Mouse (Mus musculus) lung, postnatal 0 days (tissue): Measurements from ENCODE around the gene 3425401B19Rik. TPM values are rescaled to one million over a fixed set of nuclear protein-coding genes. Genes with fewer than 3 reads are reported as not detected.

Source experiments
- ATAC-seq: fragments of 200-750 bp; cut with Nextera tagmentation; 2 replicates; pipeline ENCODE4 v1.8.0; 2017; ENCODE audit warnings: moderate library complexity
- DNase-seq: peaks from one replicate; pipeline ENCODE4 v3.0.0-alpha.2; 2016; ENCODE audit warnings: low spot score
- H3K27ac ChIP-seq: fragments of 300-500 bp; sonication (generic); 2 replicates; pipeline ENCODE4 v1.5.1; 2014; ENCODE audit warnings: antibody characterized with exemption, mild to moderate bottlenecking, low read length, mixed read lengths
- H3K27me3 ChIP-seq: fragments of 300-500 bp; sonication (generic); replicated peaks from 2 replicates; pipeline ENCODE4 v1.6.1; 2014; ENCODE audit warnings: low read length, mixed read lengths; ENCODE audit not compliant: insufficient read depth
- H3K36me3 ChIP-seq: fragments of 300-500 bp; sonication (generic); 2 replicates; pipeline ENCODE4 v1.6.1; 2014; ENCODE audit warnings: low read length, mixed read lengths; ENCODE audit not compliant: insufficient read depth
- H3K4me1 ChIP-seq: fragments of 300-500 bp; sonication (generic); 2 replicates; pipeline ENCODE4 v1.6.1; 2014; ENCODE audit warnings: antibody characterized with exemption, low read depth, low read length, mixed read lengths; ENCODE audit not compliant: insufficient read depth
- H3K4me2 ChIP-seq: fragments of 300-500 bp; sonication (generic); replicated peaks from 2 replicates; pipeline ENCODE4 v1.6.1; 2014; ENCODE audit warnings: low read depth, mild to moderate bottlenecking, low read length, moderate library complexity, mixed read lengths
- H3K4me3 ChIP-seq: fragments of 300-500 bp; sonication (generic); 2 replicates; pipeline ENCODE4 v1.5.1; 2014; ENCODE audit warnings: low read depth, low read length
- H3K9ac ChIP-seq: fragments of 300-500 bp; sonication (generic); replicated peaks from 2 replicates; pipeline ENCODE4 v1.6.1; 2014; ENCODE audit warnings: low read depth, mild to moderate bottlenecking
- H3K9me3 ChIP-seq: fragments of 300-500 bp; sonication (generic); 2 replicates; pipeline ENCODE4 v1.6.1; 2016; ENCODE audit warnings: low read length, mixed read lengths
- CTCF ChIP-seq: IDR thresholded peaks from 2 replicates; pipeline ENCODE4 v1.5.1; 2016; ENCODE audit warnings: antibody characterized with exemption, mild to moderate bottlenecking
- EP300 ChIP-seq: IDR thresholded peaks from 2 replicates; pipeline ENCODE4 v1.6.1; 2016; ENCODE audit warnings: antibody characterized with exemption, mild to moderate bottlenecking, control low read depth
- WGBS: fragments of 180-500 bp; shearing (Covaris S2); extraction: QIAGEN DNeasy Blood & Tissue Kit; methylation state at CpG from one replicate; pipeline ENCODE4 v1.1.7; 2014; 5-methylcytosine and 5-hydroxymethylcytosine counted together
- polyA plus RNA-seq: library from polyadenylated mRNA; unstranded; fragments of >200 nt; fragmentation: Nextera tagmentation; extraction: Ambion mirVana; gene quantifications from 2 replicates; pipeline ENCODE4 v1.2.1, GENCODE M21; 2015

The 3425401B19Rik gene
- polyA plus RNA-seq, 1 experiment from 2014 or later: 0.11 TPM

DNA sequence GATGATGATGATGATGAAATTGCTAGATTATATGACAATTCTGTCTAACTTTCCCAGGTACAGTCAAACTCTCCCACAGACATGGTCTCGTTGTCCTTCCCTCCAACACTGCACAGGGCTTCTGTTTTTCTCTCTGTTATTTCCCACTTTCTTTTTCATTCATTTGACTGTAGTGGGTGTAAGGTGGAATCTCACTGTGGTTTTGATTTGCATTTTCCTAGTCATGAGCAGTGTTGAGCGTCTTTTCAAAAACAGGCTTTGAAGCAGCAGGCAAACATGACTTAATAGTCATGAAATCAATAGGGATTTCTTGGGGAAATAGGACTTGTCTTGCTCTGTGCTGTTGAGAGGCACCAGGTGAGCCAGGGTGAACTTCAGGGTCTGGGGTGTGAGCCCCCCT, 11.3 kb upstream of the 3425401B19Rik start:
- Histone ChIP-seq H3K27me3 (no peaks in the 10 kb centered on the region), H3K4me3 (no peak overlapping the region), H3K36me3 (no peaks in the 10 kb centered on the region), H3K9ac (no peak overlapping the region), H3K4me1 (no peaks in the 10 kb centered on the region), H3K4me2 (no peak overlapping the region), H3K9me3 (no peaks in the 10 kb centered on the region), H3K27ac (no peak overlapping the region)
- WGBS: 94% methylated on average over 2 of the region's 2 CpGs
- DNase-seq: no peak
- TF ChIP-seq CTCF (no peak), EP300 (no peak)
- no peak for ATAC-seq

- H3K4me1 ChIP-seq: no peaks in the 10 kb centered on the region
- H3K27me3 ChIP-seq: no peaks in the 10 kb centered on the region
- no peak overlapping the region for H3K4me3 ChIP-seq
- TF ChIP-seq EP300 (no peak), CTCF (no peak)
- no peaks in the 10 kb centered on the region for H3K36me3 ChIP-seq
- 66% methylated on average over 2 of the region's 2 CpGs for WGBS
- H3K9ac ChIP-seq: no peak overlapping the region
- ATAC-seq (no peak), DNase-seq (no peak)
- no peaks in the 10 kb centered on the region for H3K9me3 ChIP-seq
- H3K4me2 ChIP-seq: no peak overlapping the region
- H3K27ac ChIP-seq: no peak overlapping the region
Observed at GRCm38 (mm10) chr14:32695906-32696305, 10.8 kb upstream of the 3425401B19Rik start.

DNA sequence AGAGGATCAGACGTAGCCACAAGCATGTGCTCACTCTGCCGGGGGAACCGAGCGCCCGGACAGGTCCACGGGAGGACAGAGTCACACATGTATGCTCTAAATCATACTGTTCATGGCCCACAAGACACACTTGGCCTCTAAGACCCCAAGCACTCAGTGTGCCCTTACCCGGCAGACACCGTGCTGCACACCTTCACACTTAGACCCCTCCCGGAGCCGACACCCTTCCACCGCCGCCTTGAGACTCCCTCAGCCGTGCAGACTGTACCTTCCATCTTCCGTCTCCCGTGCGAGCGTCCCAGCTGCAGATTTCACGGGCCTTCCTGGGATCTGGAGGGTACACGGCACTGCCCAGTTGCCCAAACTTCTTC, 373 bp downstream of the 3425401B19Rik start:
- H3K9ac ChIP-seq: no peak overlapping the region
- H3K4me3 ChIP-seq: no peak overlapping the region
- TF ChIP-seq EP300 (no peak), CTCF (no peak)
- H3K36me3 ChIP-seq: no peaks in the 10 kb centered on the region
- no peaks in the 10 kb centered on the region for H3K4me1 ChIP-seq
- H3K4me2 ChIP-seq: no peak overlapping the region
- H3K27me3 ChIP-seq: no peaks in the 10 kb centered on the region
- WGBS: 48% methylated on average over 19 of the region's 19 CpGs
- ATAC-seq (no peak), DNase-seq (no peak)
- no peaks in the 10 kb centered on the region for H3K9me3 ChIP-seq
- no peak overlapping the region for H3K27ac ChIP-seq

DNA sequence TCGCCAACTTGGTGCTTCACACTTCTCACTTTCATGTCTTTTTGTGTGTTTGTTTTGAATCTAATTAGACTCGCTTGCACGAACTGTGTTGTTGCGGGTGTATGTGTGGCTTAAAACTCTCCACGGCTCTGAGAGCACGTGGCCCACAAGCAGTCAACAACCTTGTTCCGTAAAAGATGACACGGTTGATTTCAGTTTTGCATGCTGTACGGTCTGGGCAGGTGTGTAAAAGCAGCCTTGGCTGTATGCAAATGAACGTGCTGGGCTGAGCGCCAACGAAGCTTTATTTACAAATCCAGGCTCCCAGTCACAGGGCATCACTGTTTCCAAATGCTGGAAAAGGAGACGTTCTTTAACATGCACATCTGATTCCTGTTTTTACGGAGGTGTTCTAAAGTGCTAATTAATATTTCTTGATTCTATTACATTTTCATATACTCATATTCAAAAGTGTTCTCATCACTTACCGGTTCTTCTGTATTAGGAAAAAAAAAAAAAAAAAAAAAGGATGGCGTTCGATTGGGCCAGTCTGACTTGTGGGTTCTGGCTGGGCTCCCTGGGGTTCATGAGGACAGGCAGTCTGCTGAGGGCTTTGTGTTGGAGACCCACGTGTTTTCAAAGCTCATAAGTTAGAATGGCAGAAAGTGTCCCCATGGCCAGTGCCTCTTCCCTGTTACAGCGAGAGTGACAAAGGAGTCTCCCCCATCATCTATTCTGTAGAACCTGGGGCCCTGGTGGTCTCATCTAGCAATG, 935 bp downstream of the 3425401B19Rik start:
- WGBS: 57% methylated on average over 19 of the region's 19 CpGs
- Histone ChIP-seq H3K4me2 (no peak overlapping the region), H3K4me3 (no peak overlapping the region), H3K4me1 (no peaks in the 10 kb centered on the region), H3K36me3 (no peaks in the 10 kb centered on the region), H3K9me3 (no peaks in the 10 kb centered on the region), H3K9ac (no peak overlapping the region), H3K27ac (no peak overlapping the region), H3K27me3 (no peaks in the 10 kb centered on the region)
- TF ChIP-seq EP300: no peak
- TF ChIP-seq CTCF: no peak
- DNase-seq (no peak), ATAC-seq (no peak)

DNA sequence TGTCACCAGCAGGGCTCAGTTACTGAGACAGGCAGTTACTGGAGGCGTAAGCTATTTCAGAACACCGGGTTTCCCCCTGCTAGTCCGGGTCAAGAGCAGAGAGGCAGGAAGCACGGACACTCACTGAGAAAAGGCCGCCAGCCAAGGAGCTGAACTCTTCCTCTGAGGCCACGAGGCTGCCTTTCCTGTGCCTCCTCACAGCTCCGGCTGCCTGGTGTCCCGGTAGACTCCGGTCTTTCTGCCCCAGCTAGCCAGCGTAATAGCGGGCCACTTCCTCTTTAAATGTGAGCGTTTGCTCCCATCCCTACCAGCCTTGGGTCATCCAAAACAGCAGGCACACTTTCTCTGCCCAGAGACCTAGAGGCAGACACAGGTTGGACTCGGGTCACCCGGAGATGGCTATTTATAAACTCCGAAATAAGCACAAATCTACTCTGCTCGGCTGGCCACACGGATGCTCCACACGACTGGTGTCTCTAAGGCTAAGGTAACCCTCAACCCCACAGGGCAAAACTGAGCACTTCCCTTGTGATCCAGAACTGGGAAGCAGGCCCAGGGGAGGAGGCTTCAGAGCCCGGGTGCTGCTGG, 1.7 kb downstream of the 3425401B19Rik start:
- ATAC-seq (no peak), DNase-seq (peak; percentile 34)
- Histone ChIP-seq H3K9me3 (no peaks in the 10 kb centered on the region), H3K9ac (no peak overlapping the region), H3K4me3 (no peak overlapping the region), H3K4me2 (no peak overlapping the region), H3K27ac (no peak overlapping the region), H3K4me1 (no peaks in the 10 kb centered on the region), H3K27me3 (no peaks in the 10 kb centered on the region), H3K36me3 (no peaks in the 10 kb centered on the region)
- WGBS: 25% methylated on average over 19 of the region's 19 CpGs
- TF ChIP-seq EP300: no peak
- no peak for TF ChIP-seq CTCF

GRCm38 (mm10) chr14:32682536-32682935, 2.6 kb downstream of the 3425401B19Rik start:
- DNase-seq (no peak), ATAC-seq (no peak)
- Histone ChIP-seq H3K27me3 (no peaks in the 10 kb centered on the region), H3K9me3 (no peaks in the 10 kb centered on the region), H3K36me3 (no peaks in the 10 kb centered on the region), H3K4me3 (no peak overlapping the region), H3K4me2 (no peak overlapping the region), H3K27ac (no peak overlapping the region), H3K4me1 (no peaks in the 10 kb centered on the region), H3K9ac (no peak overlapping the region)
- no peak for TF ChIP-seq EP300
- 92% methylated on average over 12 of the region's 12 CpGs for WGBS
